Mouse (Mus musculus) small intestine, adult 2 months (tissue): ENCODE results near the gene Axl.

ENCODE experiments used
- CTCF ChIP-seq: fragments of 200-500 bp; IDR thresholded peaks from 2 replicates; pipeline ENCODE4 v1.5.1; 2012; ENCODE audit warnings: low read depth, mild to moderate bottlenecking, control low read depth, inconsistent platforms, low read length, moderate library complexity, mixed read lengths; ENCODE audit not compliant: insufficient replicate concordance, insufficient read length; ENCODE audit errors: extremely low read depth
- POLR2A ChIP-seq: fragments of 200-500 bp; IDR thresholded peaks from 2 replicates; pipeline ENCODE4 v1.6.1; 2012; ENCODE audit warnings: low read depth, mild to moderate bottlenecking, control low read depth, inconsistent platforms, low read length, moderate library complexity

DNA sequence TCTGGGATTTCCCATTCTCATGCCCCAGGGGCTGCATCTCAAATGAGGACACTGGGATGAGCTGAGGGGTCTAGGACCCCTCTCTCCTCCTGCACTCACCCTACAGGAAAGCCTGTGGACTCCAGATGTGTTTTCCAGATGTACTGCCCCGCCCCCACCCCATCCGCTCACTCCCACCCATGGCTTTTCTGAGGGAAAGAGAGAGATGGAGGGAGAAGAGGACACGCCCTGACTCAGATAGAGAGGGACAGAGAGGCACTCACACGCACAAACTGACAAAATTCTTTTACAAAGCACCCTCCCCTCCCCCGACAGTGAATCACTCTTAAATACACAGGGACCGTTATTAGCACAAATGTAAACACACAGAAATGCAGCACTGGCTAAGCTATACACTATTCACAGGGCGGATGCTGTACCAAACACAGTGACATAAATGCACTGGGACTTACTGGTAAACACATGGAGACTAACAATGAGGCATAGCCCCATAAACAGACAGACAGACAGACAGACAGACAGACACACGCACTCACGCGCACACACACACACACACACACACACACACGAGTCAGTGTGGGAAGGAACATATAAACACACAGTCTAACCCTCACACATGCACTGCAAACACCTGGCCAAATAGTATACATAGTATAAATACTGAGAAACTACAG lies 6.4 kb downstream of the Axl start:
- no peak for TF ChIP-seq POLR2A
- no peak for TF ChIP-seq CTCF
